Mouse (Mus musculus): ENCODE data around the gene Gstm6.
"Not testable (repeated sequence)": the region's sequence is repeated elsewhere in the genome, so short reads cannot be mapped to it uniquely, and the experiment has no call there.

The Gstm6 gene

GRCm38 (mm10) chr3:107939830-107940229, 3.7 kb downstream of the Gstm6 start:
- no peak for DNase-seq

- DNase-seq: peak; percentile 43 to 57
These were observed 4.1 kb downstream of the Gstm6 start for GRCm38 (mm10) chr3:107939403-107939802.

- no peak for DNase-seq
These were observed 7.7 kb downstream of the Gstm6 start for GRCm38 (mm10) chr3:107935888-107936287.

GRCm38 (mm10) chr3:107935268-107935667, 8.3 kb downstream of the Gstm6 start:
- DNase-seq: no peak

- no peak for DNase-seq
These were observed 11.4 kb downstream of the Gstm6 start for GRCm38 (mm10) chr3:107932128-107932527.

- peak; percentile 95 to 96 for DNase-seq
These were observed 11.9 kb downstream of the Gstm6 start, which contains the start of gene Gstm7 for GRCm38 (mm10) chr3:107931670-107932069. TSS of gene Gstm7 (minus strand) at chr3:107931817.

- DNase-seq: no peak
These were observed 12.4 kb downstream of the Gstm6 start for GRCm38 (mm10) chr3:107931134-107931533.

GRCm38 (mm10) chr3:107929731-107930130, 13.8 kb downstream of the Gstm6 start:
- no peak for DNase-seq

- no peak for DNase-seq
These were observed 14.3 kb downstream of the Gstm6 start for GRCm38 (mm10) chr3:107929243-107929642.

GRCm38 (mm10) chr3:107928691-107929090, 14.9 kb downstream of the Gstm6 start:
- no peak for DNase-seq

GRCm38 (mm10) chr3:107927841-107928240, 15.7 kb downstream of the Gstm6 start:
- no peak for DNase-seq

- DNase-seq: no peak
These were observed 18.2 kb downstream of the Gstm6 start for GRCm38 (mm10) chr3:107925335-107925734.

- DNase-seq: no peak
These were observed 23.2 kb downstream of the Gstm6 start for GRCm38 (mm10) chr3:107920348-107920747.

GRCm38 (mm10) chr3:107917783-107918408, 25.7 kb downstream of the Gstm6 start:
- peak; percentile 36 to 73 for DNase-seq

GRCm38 (mm10) chr3:107917097-107917496, 26.5 kb downstream of the Gstm6 start:
- no peak for DNase-seq

- DNase-seq: no peak
These were observed 26.9 kb downstream of the Gstm6 start for GRCm38 (mm10) chr3:107916674-107917073.

- no peak for DNase-seq
These were observed 37.6 kb downstream of the Gstm6 start for GRCm38 (mm10) chr3:107905942-107906341.

- no peak for DNase-seq
These were observed 42.4 kb downstream of the Gstm6 start for GRCm38 (mm10) chr3:107900955-107901673.

GRCm38 (mm10) chr3:107898691-107899090, 44.9 kb downstream of the Gstm6 start:
- DNase-seq: no peak

- DNase-seq: peak; percentile 84 to 90
These were observed 47.6 kb downstream of the Gstm6 start, which contains the start of gene Gstm5 for GRCm38 (mm10) chr3:107895720-107896569. TSS of gene Gstm5 (plus strand) at chr3:107895821.

GRCm38 (mm10) chr3:107895194-107895719, 48.3 kb downstream of the Gstm6 start:
- no peak for DNase-seq

- DNase-seq: not testable (repeated sequence)
These were observed 54.3 kb downstream of the Gstm6 start for GRCm38 (mm10) chr3:107889236-107889635.
